Mouse (Mus musculus) limb, embryonic 12.5 days (tissue): ENCODE data around the gene Fbxo48. TPM values are rescaled to one million over a fixed set of nuclear protein-coding genes. Genes with fewer than 3 reads are reported as not detected.

Experiments
- ATAC-seq: fragments of 200-750 bp; cut with Nextera tagmentation; 2 replicates; pipeline ENCODE4 v1.8.0; 2017; ENCODE audit warnings: low read depth, moderate TSS enrichment; ENCODE audit not compliant: insufficient number of reproducible peaks, insufficient read depth, low FRiP score, low TSS enrichment
- H3K27ac ChIP-seq: fragments of 300-500 bp; sonication (generic); 2 replicates; pipeline ENCODE4 v1.5.1; 2016; ENCODE audit warnings: mild to moderate bottlenecking, moderate library complexity
- H3K27me3 ChIP-seq: fragments of 300-500 bp; sonication (generic); 2 replicates; pipeline ENCODE4 v1.6.1; 2016; ENCODE audit warnings: mild to moderate bottlenecking, moderate library complexity
- H3K36me3 ChIP-seq: fragments of 300-500 bp; sonication (generic); 2 replicates; pipeline ENCODE4 v1.6.1; 2016; ENCODE audit warnings: mild to moderate bottlenecking, moderate library complexity
- H3K4me1 ChIP-seq: fragments of 300-500 bp; sonication (generic); replicated peaks from 2 replicates; pipeline ENCODE4 v1.6.1; 2016
- H3K4me2 ChIP-seq: fragments of 300-500 bp; sonication (generic); 2 replicates; pipeline ENCODE4 v1.6.1; 2016; ENCODE audit warnings: mild to moderate bottlenecking, moderate library complexity
- H3K4me3 ChIP-seq: fragments of 300-500 bp; sonication (generic); replicated peaks from 2 replicates; pipeline ENCODE4 v1.5.1; 2016; ENCODE audit warnings: mild to moderate bottlenecking
- H3K9ac ChIP-seq: fragments of 300-500 bp; sonication (generic); replicated peaks from 2 replicates; pipeline ENCODE4 v1.6.1; 2016; ENCODE audit warnings: mild to moderate bottlenecking, moderate library complexity
- H3K9me3 ChIP-seq: fragments of 300-500 bp; sonication (generic); 2 replicates; pipeline ENCODE4 v1.6.1; 2016; ENCODE audit warnings: mild to moderate bottlenecking, moderate library complexity
- WGBS: fragments of 180-500 bp; shearing (Covaris S2); methylation state at CpG from one replicate; pipeline ENCODE4 v1.1.7; 2016; 5-methylcytosine and 5-hydroxymethylcytosine counted together
- polyA plus RNA-seq: library from polyadenylated mRNA; unstranded; fragments of >200 nt; fragmentation: Nextera tagmentation; extraction: Ambion mirVana; gene quantifications from 2 replicates; pipeline ENCODE4 v1.2.1, GENCODE M21; 2016

The Fbxo48 gene
- polyA plus RNA-seq, 1 experiment from 2014 or later: 1.9 TPM

DNA sequence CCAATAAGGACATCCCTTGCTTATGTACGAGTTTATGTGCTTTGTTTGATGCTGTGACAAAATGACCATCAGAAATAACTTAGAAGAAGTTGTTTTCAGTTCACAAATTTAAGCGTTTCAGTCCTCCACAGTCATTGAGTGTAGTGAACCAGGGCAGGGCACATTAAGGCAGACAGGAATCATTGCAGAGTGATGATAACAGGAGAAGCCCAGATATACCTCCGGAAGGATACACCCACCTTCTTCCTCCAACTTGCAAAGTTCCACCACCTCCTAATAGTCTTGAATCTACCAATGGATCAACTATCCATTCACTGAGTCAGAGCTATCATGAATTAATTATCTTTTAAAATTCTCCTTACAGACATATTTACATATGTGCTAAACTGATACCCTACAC, 20.9 kb downstream of the Fbxo48 start:
- 79% methylated on average over 3 of the region's 3 CpGs for WGBS
- no peaks in the 10 kb centered on the region for H3K27me3 ChIP-seq

DNA sequence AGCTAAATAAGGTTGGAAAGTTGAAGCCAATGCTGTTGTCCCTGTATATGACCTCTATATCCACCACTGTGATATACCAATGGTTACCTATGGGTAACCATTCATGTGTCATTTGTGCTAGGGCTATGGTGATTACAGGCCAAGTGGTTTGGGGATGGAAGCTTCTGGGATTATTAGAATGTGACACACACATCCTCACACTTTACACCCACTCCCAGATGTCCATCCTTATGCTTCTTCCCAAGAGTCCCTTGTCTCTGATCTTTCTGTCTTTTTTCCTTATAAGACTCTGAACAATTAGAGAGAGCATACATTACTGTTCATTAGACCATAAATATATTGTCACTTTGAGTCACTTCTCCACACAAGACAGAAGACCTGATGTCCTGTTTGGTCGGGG, 21.9 kb downstream of the Fbxo48 start:
- no peak for ATAC-seq
- no peaks in the 10 kb centered on the region for H3K36me3 ChIP-seq
- H3K9ac ChIP-seq: no peak overlapping the region
- no peak overlapping the region for H3K27ac ChIP-seq
- H3K4me1 ChIP-seq: no peaks in the 10 kb centered on the region
- H3K4me2 ChIP-seq: no peak overlapping the region
- WGBS: 81% methylated on average over 1 of the region's 1 CpGs
- H3K27me3 ChIP-seq: no peaks in the 10 kb centered on the region
- no peak overlapping the region for H3K4me3 ChIP-seq
- no peaks in the 10 kb centered on the region for H3K9me3 ChIP-seq

More for the DNA sequence above, 20.9 kb downstream of the Fbxo48 start:
- Histone ChIP-seq H3K9me3 (no peaks in the 10 kb centered on the region), H3K27ac (no peak overlapping the region), H3K36me3 (no peaks in the 10 kb centered on the region), H3K9ac (no peak overlapping the region), H3K4me1 (no peaks in the 10 kb centered on the region), H3K4me2 (no peak overlapping the region), H3K4me3 (no peak overlapping the region)
- no peak for ATAC-seq

DNA sequence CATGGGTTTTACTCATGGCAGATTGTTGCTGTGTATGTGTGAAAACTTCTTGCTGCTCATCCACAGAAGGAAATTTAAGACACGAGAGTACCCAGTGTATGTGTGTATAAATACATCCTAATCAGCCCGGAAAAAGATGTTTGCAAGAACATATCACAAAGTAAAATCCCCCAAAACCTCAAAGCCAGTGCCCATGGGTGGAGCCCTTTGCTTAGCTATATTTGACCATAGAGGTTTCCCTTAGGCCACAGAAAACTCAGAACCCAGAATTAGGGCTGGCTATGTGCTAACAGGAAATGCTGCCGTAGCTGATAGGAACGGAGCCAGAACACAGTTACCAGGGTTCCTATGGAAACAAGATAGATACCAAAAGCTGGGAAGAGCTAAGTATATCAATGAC, 25.8 kb downstream of the Fbxo48 start:
- Histone ChIP-seq H3K4me3 (no peak overlapping the region), H3K9me3 (no peaks in the 10 kb centered on the region), H3K4me2 (no peak overlapping the region), H3K27ac (no peak overlapping the region), H3K4me1 (no peaks in the 10 kb centered on the region), H3K27me3 (no peaks in the 10 kb centered on the region), H3K9ac (no peak overlapping the region), H3K36me3 (no peaks in the 10 kb centered on the region)
- ATAC-seq: no peak
- 86% methylated on average over 4 of the region's 4 CpGs for WGBS

DNA sequence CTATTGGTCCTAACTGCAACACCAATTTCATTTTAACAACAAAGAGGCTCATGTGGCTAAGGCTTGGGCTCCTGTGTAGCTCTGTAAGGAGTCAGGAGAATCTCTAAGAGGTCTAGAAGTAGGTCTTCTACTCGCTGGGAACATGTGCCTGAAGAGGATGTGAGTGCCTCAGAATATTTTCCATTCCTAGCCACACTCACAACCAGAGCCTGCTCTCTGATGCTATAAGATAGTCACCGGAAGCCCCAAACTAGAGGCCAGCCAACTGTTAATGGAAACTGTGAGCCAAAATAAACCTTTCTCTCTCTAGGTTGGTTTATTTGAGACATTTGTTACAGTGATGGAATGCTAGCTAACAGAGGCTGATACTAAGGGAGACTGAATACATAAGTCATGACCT, 26.4 kb downstream of the Fbxo48 start:
- no peak overlapping the region for H3K27ac ChIP-seq
- 74% methylated on average over 2 of the region's 2 CpGs for WGBS
- H3K4me2 ChIP-seq: no peak overlapping the region
- H3K9ac ChIP-seq: no peak overlapping the region
- no peaks in the 10 kb centered on the region for H3K27me3 ChIP-seq
- H3K4me1 ChIP-seq: no peaks in the 10 kb centered on the region
- H3K9me3 ChIP-seq: no peaks in the 10 kb centered on the region
- H3K36me3 ChIP-seq: no peaks in the 10 kb centered on the region
- no peak overlapping the region for H3K4me3 ChIP-seq
- no peak for ATAC-seq

DNA sequence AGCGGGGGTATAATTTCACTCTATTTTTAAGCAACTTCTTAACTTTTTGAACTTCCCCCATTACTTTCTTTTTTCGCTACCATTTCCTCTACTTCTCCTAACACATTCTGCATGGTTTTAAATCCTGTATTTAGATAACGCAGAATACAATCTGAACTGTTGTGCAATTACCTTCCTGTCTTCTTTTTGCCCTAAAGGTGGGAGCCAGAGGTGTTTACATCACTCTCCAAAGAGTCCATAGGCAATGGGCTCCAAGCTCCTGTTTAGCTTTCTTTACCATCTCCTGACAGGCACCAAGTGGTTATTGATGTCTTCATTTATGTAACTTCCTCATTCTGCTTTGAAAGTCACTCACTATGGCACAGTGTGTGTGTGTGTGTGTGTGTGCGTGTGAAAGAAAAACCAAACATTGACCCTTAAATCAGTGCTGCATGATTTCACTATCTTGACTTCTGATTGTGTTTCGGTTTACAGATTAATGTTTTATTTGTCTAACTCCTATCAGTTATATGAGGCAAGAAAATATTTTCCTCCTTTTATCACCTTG, 27.1 kb downstream of the Fbxo48 start:
- 89% methylated on average over 5 of the region's 5 CpGs for WGBS
- Histone ChIP-seq H3K9ac (no peak overlapping the region), H3K27ac (no peak overlapping the region), H3K9me3 (no peaks in the 10 kb centered on the region), H3K4me3 (no peak overlapping the region), H3K4me1 (no peaks in the 10 kb centered on the region), H3K27me3 (no peaks in the 10 kb centered on the region), H3K36me3 (no peaks in the 10 kb centered on the region), H3K4me2 (no peak overlapping the region)
- no peak for ATAC-seq

DNA sequence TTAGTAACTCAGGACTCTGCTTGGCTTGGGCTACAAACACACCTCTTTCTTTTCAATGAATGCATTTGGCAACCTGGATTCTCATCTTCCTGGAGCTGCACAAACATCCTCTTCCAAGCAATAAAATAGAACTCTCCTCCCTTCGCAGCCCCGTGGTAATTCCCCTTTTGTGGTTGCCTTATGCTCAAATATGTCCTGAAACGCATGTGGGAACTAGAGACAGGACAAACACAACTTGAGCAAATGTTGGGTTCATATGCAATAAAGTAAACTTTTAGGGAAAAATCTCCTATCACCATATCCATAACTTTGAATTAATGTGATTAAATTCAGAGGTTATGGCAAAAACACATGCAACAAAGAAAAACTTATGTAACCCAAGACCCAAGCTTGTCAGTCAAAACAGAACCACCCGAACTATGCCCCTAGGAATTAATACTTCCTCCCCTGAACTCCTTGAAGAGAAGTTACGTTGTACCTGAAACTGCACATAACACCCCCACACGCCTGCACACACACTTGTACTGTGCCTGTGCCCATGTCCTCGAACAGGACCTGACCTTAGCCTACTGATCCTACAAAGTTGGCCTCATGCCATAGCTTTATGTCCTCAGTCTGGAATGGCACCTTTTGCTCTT, 35.5 kb downstream of the Fbxo48 start:
- 78% methylated on average over 7 of the region's 7 CpGs for whole genome bisulfite sequencing
- H3K4me2 ChIP-seq: no peak overlapping the region

DNA sequence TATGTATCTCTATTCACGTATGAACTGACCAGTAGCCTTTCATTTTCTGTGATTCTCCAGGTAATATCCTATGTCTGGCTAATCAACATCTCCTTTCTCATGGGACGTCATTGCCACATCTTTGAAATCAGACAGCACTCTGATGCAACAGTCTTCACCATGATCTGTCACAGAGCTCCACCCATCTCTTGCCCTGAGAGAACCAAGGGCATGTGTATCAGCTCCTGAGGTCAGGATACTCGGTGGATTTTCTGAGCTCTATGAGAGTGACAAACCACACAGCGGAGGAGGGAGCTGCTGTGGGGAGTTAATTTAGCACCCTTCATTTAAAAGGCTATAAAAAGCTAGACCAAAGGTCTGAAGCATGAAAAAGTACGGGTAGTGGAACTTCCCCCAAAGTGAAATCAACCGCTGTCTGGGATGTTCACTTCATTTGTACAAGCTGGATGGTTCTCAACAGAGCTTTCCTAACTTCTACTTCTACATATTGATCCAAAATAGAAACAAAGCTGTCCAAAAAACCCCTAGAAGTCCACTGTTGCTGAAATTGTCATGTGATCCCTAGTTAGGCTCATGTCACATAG, 36.7 kb downstream of the Fbxo48 start:
- no peak overlapping the region for H3K4me2 ChIP-seq
- no peak for ATAC-seq
- H3K9ac ChIP-seq: no peak overlapping the region
- H3K27me3 ChIP-seq: no peaks in the 10 kb centered on the region
- no peak overlapping the region for H3K27ac ChIP-seq
- WGBS: 63% methylated on average over 6 of the region's 6 CpGs
- no peaks in the 10 kb centered on the region for H3K4me1 ChIP-seq
- H3K36me3 ChIP-seq: no peaks in the 10 kb centered on the region
- no peaks in the 10 kb centered on the region for H3K9me3 ChIP-seq
- H3K4me3 ChIP-seq: no peak overlapping the region

More for the DNA sequence above, 35.5 kb downstream of the Fbxo48 start:
- Histone ChIP-seq H3K9ac (no peak overlapping the region), H3K27ac (no peak overlapping the region), H3K4me3 (no peak overlapping the region), H3K36me3 (no peaks in the 10 kb centered on the region), H3K9me3 (no peaks in the 10 kb centered on the region), H3K27me3 (no peaks in the 10 kb centered on the region), H3K4me1 (no peaks in the 10 kb centered on the region)
- no peak for ATAC-seq

DNA sequence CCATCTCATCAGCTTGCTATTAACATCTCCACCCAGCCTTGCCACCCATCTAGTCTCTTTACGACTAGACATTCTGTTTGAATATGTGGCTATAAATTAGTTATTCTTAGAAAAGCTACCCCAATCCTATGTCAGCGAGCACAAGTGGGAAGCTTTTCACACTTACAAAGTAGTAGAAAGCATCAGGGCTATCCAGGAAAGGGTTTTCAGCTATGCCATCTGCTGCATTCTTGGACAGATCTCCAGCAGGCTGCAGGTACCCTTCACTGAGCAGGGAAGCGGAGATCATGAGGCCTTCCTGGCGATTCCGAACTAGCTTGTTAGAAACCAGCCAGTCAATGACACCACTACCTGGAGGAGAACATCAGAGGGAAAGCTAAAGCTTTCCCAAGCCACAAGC, 38.7 kb downstream of the Fbxo48 start:
- Histone ChIP-seq H3K4me3 (no peak overlapping the region), H3K27ac (no peak overlapping the region), H3K4me2 (no peak overlapping the region), H3K9ac (no peak overlapping the region), H3K4me1 (no peaks in the 10 kb centered on the region), H3K27me3 (no peaks in the 10 kb centered on the region), H3K9me3 (no peaks in the 10 kb centered on the region), H3K36me3 (no peaks in the 10 kb centered on the region)
- ATAC-seq: no peak
- WGBS: 81% methylated on average over 5 of the region's 5 CpGs

DNA sequence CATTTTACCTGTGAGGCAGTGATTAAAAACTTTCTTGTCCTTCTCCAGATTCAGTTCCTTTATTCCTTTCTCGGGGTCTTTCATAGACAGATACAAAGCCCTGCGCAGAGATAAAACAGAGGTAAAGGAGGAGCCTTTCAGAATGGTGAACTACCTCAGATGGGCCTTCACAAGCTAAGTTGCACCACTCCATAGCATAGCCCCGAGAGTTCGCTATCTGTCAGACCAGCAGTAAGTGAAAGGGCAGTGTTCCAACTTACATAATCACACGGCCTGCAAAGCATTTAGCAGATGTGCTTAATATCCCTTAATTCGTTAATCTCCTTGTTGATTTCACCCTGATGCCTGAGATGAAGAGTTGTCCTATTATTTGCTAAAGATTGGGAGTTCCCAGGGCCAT, 41.7 kb downstream of the Fbxo48 start:
- no peak overlapping the region for H3K27ac ChIP-seq
- no peak overlapping the region for H3K4me3 ChIP-seq
- H3K4me2 ChIP-seq: no peak overlapping the region
- no peak for ATAC-seq
- no peak overlapping the region for H3K9ac ChIP-seq
- no peaks in the 10 kb centered on the region for H3K4me1 ChIP-seq
- 88% methylated on average over 6 of the region's 6 CpGs for WGBS
- H3K36me3 ChIP-seq: no peaks in the 10 kb centered on the region
- H3K9me3 ChIP-seq: no peaks in the 10 kb centered on the region
- H3K27me3 ChIP-seq: no peaks in the 10 kb centered on the region

DNA sequence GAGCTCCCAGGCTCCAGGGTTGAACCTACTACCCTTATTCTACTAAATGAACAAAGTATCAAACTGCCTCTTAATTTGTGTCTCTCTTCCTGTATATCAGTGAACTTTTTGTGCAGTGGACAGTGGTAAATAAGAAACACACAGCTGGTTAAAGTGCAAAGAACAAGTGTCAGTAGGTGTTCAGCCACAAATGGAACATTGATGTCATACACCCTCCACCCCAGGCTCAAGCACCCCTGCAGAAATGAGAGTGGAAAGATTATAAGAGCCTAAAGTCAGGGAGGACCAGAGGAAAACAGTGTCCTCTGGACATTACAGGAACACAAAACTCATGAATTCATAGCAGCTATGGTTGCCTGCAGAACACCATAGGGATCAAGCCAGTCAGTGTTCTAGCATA, 45.6 kb downstream of the Fbxo48 start:
- H3K27ac ChIP-seq: no peak overlapping the region

DNA sequence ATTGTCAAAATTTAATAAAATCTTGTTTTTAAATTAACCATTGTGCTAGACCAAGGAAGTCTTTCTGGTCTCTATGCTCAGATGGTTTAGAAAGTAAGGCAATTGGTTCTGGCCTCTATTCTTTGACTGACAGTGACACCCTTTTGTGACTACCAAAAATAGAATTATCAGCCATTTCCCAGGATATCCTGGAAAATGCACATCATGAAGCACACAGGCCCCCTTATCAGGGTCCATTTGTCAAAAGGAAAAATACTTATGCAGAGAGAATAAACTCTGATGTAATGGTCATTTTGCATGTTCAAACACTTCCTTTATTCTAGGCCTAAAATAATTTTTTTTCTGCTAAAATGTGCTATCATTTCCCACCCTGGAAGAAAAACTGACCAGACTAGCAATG, 46.3 kb downstream of the Fbxo48 start:
- Histone ChIP-seq H3K4me1 (no peaks in the 10 kb centered on the region), H3K9ac (no peak overlapping the region), H3K27me3 (no peaks in the 10 kb centered on the region), H3K27ac (no peak overlapping the region), H3K36me3 (no peaks in the 10 kb centered on the region), H3K4me2 (no peak overlapping the region), H3K4me3 (no peak overlapping the region), H3K9me3 (no peaks in the 10 kb centered on the region)
- ATAC-seq: no peak

More for the DNA sequence above, 45.6 kb downstream of the Fbxo48 start:
- Histone ChIP-seq H3K4me1 (no peaks in the 10 kb centered on the region), H3K9ac (no peak overlapping the region), H3K27me3 (no peaks in the 10 kb centered on the region), H3K36me3 (no peaks in the 10 kb centered on the region), H3K9me3 (no peaks in the 10 kb centered on the region), H3K4me2 (no peak overlapping the region), H3K4me3 (no peak overlapping the region)
- no peak for ATAC-seq

DNA sequence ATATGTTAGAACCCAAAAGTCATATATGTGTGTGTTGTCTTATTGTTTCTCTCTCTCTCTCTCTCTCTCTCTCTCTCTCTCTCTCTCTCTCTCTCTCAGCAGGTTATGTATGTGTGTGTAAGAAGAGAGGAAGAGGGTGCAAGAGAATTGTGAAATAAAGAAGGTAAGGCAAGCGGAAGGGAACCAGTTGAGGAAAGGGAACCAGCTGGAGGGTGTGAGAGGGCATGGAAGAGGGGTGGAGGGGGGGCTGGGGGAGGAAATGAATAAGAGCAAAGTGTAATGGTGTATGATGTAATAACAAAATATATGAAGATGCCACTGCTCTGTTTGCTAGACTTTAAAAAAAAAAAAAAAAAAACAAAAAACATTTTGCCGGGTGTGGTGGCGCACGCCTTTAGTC, 48.2 kb downstream of the Fbxo48 start:
- 94% methylated on average over 4 of the region's 4 CpGs for WGBS
- no peaks in the 10 kb centered on the region for H3K4me1 ChIP-seq
- no peak overlapping the region for H3K4me3 ChIP-seq
- no peaks in the 10 kb centered on the region for H3K27me3 ChIP-seq
- H3K4me2 ChIP-seq: no peak overlapping the region
- ATAC-seq: no peak
- no peak overlapping the region for H3K27ac ChIP-seq
- no peak overlapping the region for H3K9ac ChIP-seq
- H3K36me3 ChIP-seq: no peaks in the 10 kb centered on the region
- H3K9me3 ChIP-seq: no peaks in the 10 kb centered on the region
